Mouse (Mus musculus): ENCODE measurements at regions not wholly inside any gene's neighbourhood (a gene's known extent, or its start where the extent isn't known, plus 50 kb on each side); places are given as distances from the start of the nearest gene placed in this dataset.

- no peak for DNase-seq (ENCODE audit: low read depth, low spot score)
Observed at GRCm38 (mm10) chr6:51211418-51211817, 221.1 kb upstream of the Nfe2l3 start.

- no peak for DNase-seq (ENCODE audit: low read depth, low spot score)
Observed at GRCm38 (mm10) chr6:51212216-51212615, 220.3 kb upstream of the Nfe2l3 start.

GRCm38 (mm10) chr6:51215371-51215770, 217.1 kb upstream of the Nfe2l3 start:
- no peak for DNase-seq (ENCODE audit: low read depth, low spot score)

GRCm38 (mm10) chr6:51216472-51216871, 216.0 kb upstream of the Nfe2l3 start:
- no peak for DNase-seq (ENCODE audit: low read depth, low spot score)

- no peak for DNase-seq (ENCODE audit: low read depth, low spot score)
Observed at GRCm38 (mm10) chr6:51219691-51220090, 212.8 kb upstream of the Nfe2l3 start.

GRCm38 (mm10) chr6:51220778-51221177, 211.7 kb upstream of the Nfe2l3 start:
- no peak for DNase-seq (ENCODE audit: low read depth, low spot score)

- DNase-seq (ENCODE audit: low read depth, low spot score), result no peak
Observed at GRCm38 (mm10) chr6:51236077-51236740, 196.3 kb upstream of the Nfe2l3 start.

GRCm38 (mm10) chr6:51240039-51240438, 192.4 kb upstream of the Nfe2l3 start:
- no peak for DNase-seq (ENCODE audit: low read depth, low spot score)

- no peak for DNase-seq (ENCODE audit: low read depth, low spot score)
Observed at GRCm38 (mm10) chr6:51250233-51250632, 182.2 kb upstream of the Nfe2l3 start.

- no peak for DNase-seq (ENCODE audit: low read depth, low spot score)
Observed at GRCm38 (mm10) chr6:51251432-51251831, 181.0 kb upstream of the Nfe2l3 start.

- DNase-seq (ENCODE audit: low read depth, low spot score), result no peak
Observed at GRCm38 (mm10) chr6:51252721-51253120, 179.7 kb upstream of the Nfe2l3 start.

GRCm38 (mm10) chr6:51256631-51257030, 175.8 kb upstream of the Nfe2l3 start:
- no peak for DNase-seq (ENCODE audit: low read depth, low spot score)

GRCm38 (mm10) chr6:51257524-51257923, 174.9 kb upstream of the Nfe2l3 start:
- DNase-seq (ENCODE audit: low read depth, low spot score), result no peak

- no peak for DNase-seq (ENCODE audit: low read depth, low spot score)
Observed at GRCm38 (mm10) chr6:51258304-51258703, 174.2 kb upstream of the Nfe2l3 start.

- no peak for DNase-seq (ENCODE audit: low read depth, low spot score)
Observed at GRCm38 (mm10) chr6:51263595-51263994, 168.9 kb upstream of the Nfe2l3 start.

- DNase-seq (ENCODE audit: low read depth, low spot score), result no peak
Observed at GRCm38 (mm10) chr6:51265329-51265728, 167.1 kb upstream of the Nfe2l3 start.

GRCm38 (mm10) chr6:51266721-51267120, 165.7 kb upstream of the Nfe2l3 start:
- DNase-seq (ENCODE audit: low read depth, low spot score), result no peak

GRCm38 (mm10) chr6:51267888-51268287, 164.6 kb upstream of the Nfe2l3 start:
- no peak for DNase-seq (ENCODE audit: low read depth, low spot score)

- no peak for DNase-seq (ENCODE audit: low read depth, low spot score)
Observed at GRCm38 (mm10) chr6:51268931-51269330, 163.5 kb upstream of the Nfe2l3 start.

GRCm38 (mm10) chr6:51269617-51270016, 162.9 kb upstream of the Nfe2l3 start:
- DNase-seq (ENCODE audit: low read depth, low spot score), result no peak

- DNase-seq (ENCODE audit: low read depth, low spot score), result peak; percentile 96
Observed at GRCm38 (mm10) chr6:51270216-51271127, 162.0 kb upstream of the Nfe2l3 start.

- no peak for DNase-seq (ENCODE audit: low read depth, low spot score)
Observed at GRCm38 (mm10) chr6:51271128-51271480, 161.4 kb upstream of the Nfe2l3 start.

GRCm38 (mm10) chr6:51272136-51272736, 160.2 kb upstream of the Nfe2l3 start:
- DNase-seq (ENCODE audit: low read depth, low spot score), result no peak

Measured in forelimb bud, embryonic 11.5 days (tissue).